Mouse (Mus musculus) hindbrain, embryonic 11.5 days (tissue): Measurements from ENCODE around the gene Trappc12. TPM values are rescaled to one million over a fixed set of nuclear protein-coding genes. Genes with fewer than 3 reads are reported as not detected.
"Not testable (repeated sequence)": the region's sequence is repeated elsewhere in the genome, so short reads cannot be mapped to it uniquely, and the experiment has no call there.

Source experiments
- ATAC-seq: fragments of 200-750 bp; cut with Nextera tagmentation; 2 replicates; pipeline ENCODE4 v1.8.0; 2017; ENCODE audit warnings: mild to moderate bottlenecking, moderate TSS enrichment, moderate library complexity; ENCODE audit not compliant: low FRiP score
- DNase-seq: peaks from one replicate; pipeline ENCODE4 v3.0.0-alpha.2; 2015; ENCODE audit warnings: low spot score
- H3K27ac ChIP-seq: fragments of 300-500 bp; sonication (generic); 2 replicates; pipeline ENCODE4 v1.5.1; 2014; ENCODE audit warnings: mild to moderate bottlenecking, low read depth, low read length
- H3K27me3 ChIP-seq: fragments of 300-500 bp; sonication (generic); 2 replicates; pipeline ENCODE4 v1.6.1; 2014; ENCODE audit warnings: mild to moderate bottlenecking, low read length, moderate library complexity, mixed read lengths; ENCODE audit not compliant: control insufficient read depth, insufficient read depth
- H3K36me3 ChIP-seq: fragments of 300-500 bp; sonication (generic); 2 replicates; pipeline ENCODE4 v1.6.1; 2014; ENCODE audit warnings: mild to moderate bottlenecking, low read length, moderate library complexity, mixed read lengths; ENCODE audit not compliant: control insufficient read depth, insufficient read depth
- H3K4me1 ChIP-seq: fragments of 300-500 bp; sonication (generic); replicated peaks from 2 replicates; pipeline ENCODE4 v1.6.1; 2014; ENCODE audit warnings: low read length, mixed read lengths; ENCODE audit not compliant: control insufficient read depth, insufficient read depth
- H3K4me2 ChIP-seq: fragments of 300-500 bp; sonication (generic); replicated peaks from 2 replicates; pipeline ENCODE4 v1.6.1; 2014; ENCODE audit warnings: mild to moderate bottlenecking, low read depth, low read length
- H3K4me3 ChIP-seq: fragments of 300-500 bp; sonication (generic); 2 replicates; pipeline ENCODE4 v1.5.1; 2014; ENCODE audit warnings: low read depth, low read length
- H3K9ac ChIP-seq: fragments of 300-500 bp; sonication (generic); 2 replicates; pipeline ENCODE4 v1.6.1; 2014; ENCODE audit warnings: low read depth, low read length
- H3K9me3 ChIP-seq: fragments of 300-500 bp; sonication (generic); 2 replicates; pipeline ENCODE4 v1.6.1; 2016; ENCODE audit warnings: low read length; ENCODE audit not compliant: control insufficient read depth
- WGBS: fragments of 180-500 bp; shearing (Covaris S2); extraction: QIAGEN DNeasy Blood & Tissue Kit; methylation state at CpG from one replicate; pipeline ENCODE4 v1.1.7; 2014; 5-methylcytosine and 5-hydroxymethylcytosine counted together
- polyA plus RNA-seq: library from polyadenylated mRNA; unstranded; fragments of >200 nt; fragmentation: Nextera tagmentation; extraction: Ambion mirVana; gene quantifications from 2 replicates; pipeline ENCODE4 v1.2.1, GENCODE M21; 2014

Trappc12 gene
- polyA plus RNA-seq, 1 experiment from 2014 or later = 36.6 TPM

- peak within 1 kb of the TSS; percentile 74 for H3K9ac ChIP-seq
- peak; percentile 82 for ATAC-seq
- peak within 1 kb of the TSS; percentile 83 for H3K4me3 ChIP-seq
- H3K9me3 ChIP-seq = no peaks in the 10 kb centered on the region
- peaks cover 2% of the 10 kb centered on the region; the same call in 1 of the 2 replicates for H3K4me1 ChIP-seq
- H3K27me3 ChIP-seq = no peaks in the 10 kb centered on the region
- 4% methylated on average over 36 of the region's 36 CpGs for WGBS
- no peaks in the 10 kb centered on the region for H3K36me3 ChIP-seq
- H3K27ac ChIP-seq = no peak within 1 kb of the TSS
- H3K4me2 ChIP-seq = peak within 1 kb of the TSS; percentile 90
- DNase-seq = peak; percentile 93
These were observed 1.4 kb upstream of the Trappc12 start, which contains the start of gene Eipr1 for GRCm38 (mm10) chr12:28751508-28752263. Gene Eipr1 (plus strand): TSS chr12:28751803.

DNA sequence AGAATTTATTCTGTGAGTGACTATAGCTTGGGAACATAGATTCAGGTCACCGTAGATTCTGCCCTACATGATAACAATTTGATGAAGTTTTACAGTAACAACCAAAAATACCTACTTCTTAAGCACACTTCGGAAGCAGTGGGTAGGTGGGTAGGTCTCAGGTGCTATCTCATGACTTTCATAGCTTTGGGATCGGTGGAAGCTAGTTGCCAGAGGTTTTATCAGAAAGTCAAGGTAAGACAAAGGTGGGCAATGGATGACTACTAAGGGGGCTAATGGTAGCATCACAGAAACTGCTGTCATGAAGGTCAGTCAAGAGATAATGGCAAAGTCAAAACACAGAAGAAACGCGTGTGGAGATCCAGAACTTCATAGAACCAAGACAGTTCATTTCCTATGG, 604 bp upstream of the Trappc12 start:
- peaks cover 2% of the 10 kb centered on the region; the same call in 1 of the 2 replicates for H3K4me1 ChIP-seq
- H3K27ac ChIP-seq = no peak overlapping the region
- DNase-seq (no peak), ATAC-seq (no peak; the same call in 1 of the 2 replicates)
- no peaks in the 10 kb centered on the region for H3K9me3 ChIP-seq
- 93% methylated on average over 5 of the region's 5 CpGs for WGBS
- no peaks in the 10 kb centered on the region; the same call in 1 of the 2 replicates for H3K36me3 ChIP-seq
- no peak overlapping the region for H3K9ac ChIP-seq
- no peaks in the 10 kb centered on the region for H3K27me3 ChIP-seq
- no peak overlapping the region; the same call in none of the 2 replicates for H3K4me3 ChIP-seq
- H3K4me2 ChIP-seq = no peak overlapping the region

GRCm38 (mm10) chr12:28743328-28743727, 6.9 kb downstream of the Trappc12 start:
- WGBS = 86% methylated on average over 3 of the region's 3 CpGs

DNA sequence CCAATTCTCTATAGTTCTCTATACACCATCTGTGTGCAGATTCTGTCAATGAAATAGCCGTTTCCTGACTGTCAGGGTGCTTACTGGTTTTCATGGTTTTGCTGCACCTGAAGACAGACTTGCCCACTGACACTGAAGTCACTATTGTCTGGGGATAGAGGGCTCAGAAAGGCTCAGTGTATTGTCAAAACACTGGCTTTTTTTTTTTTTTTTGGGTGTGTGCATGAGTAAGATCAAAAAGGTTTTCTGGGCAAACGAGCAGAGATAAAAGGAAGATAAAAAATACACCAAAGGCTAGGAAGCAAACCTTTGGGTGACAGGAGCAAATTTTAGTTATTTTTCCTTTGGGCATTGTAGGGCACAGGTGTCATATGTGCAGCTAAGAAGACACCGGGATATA, 15.0 kb downstream of the Trappc12 start:
- H3K27ac ChIP-seq = no peak overlapping the region
- no peak for ATAC-seq
- no peak overlapping the region for H3K9ac ChIP-seq
- no peak overlapping the region for H3K4me3 ChIP-seq
- 88% methylated on average over 3 of the region's 3 CpGs for WGBS
- H3K36me3 ChIP-seq = no peaks in the 10 kb centered on the region
- H3K9me3 ChIP-seq = no peaks in the 10 kb centered on the region
- H3K4me2 ChIP-seq = no peak overlapping the region
- no peaks in the 10 kb centered on the region for H3K27me3 ChIP-seq
- DNase-seq = no peak
- no peaks in the 10 kb centered on the region for H3K4me1 ChIP-seq

More at GRCm38 (mm10) chr12:28743328-28743727, 6.9 kb downstream of the Trappc12 start:
- ATAC-seq (no peak), DNase-seq (no peak)
- Histone ChIP-seq H3K36me3 (no peaks in the 10 kb centered on the region; the same call in 1 of the 2 replicates), H3K4me1 (no peaks in the 10 kb centered on the region), H3K4me2 (no peak overlapping the region), H3K27ac (no peak overlapping the region), H3K9me3 (no peaks in the 10 kb centered on the region), H3K4me3 (no peak overlapping the region), H3K27me3 (no peaks in the 10 kb centered on the region), H3K9ac (no peak overlapping the region)

- Histone ChIP-seq H3K4me2 (no peak overlapping the region), H3K9me3 (no peaks in the 10 kb centered on the region), H3K27ac (no peak overlapping the region), H3K4me1 (no peaks in the 10 kb centered on the region), H3K4me3 (no peak overlapping the region), H3K27me3 (no peaks in the 10 kb centered on the region), H3K36me3 (no peaks in the 10 kb centered on the region), H3K9ac (no peak overlapping the region)
- ATAC-seq (no peak), DNase-seq (no peak)
- WGBS = 93% methylated on average over 1 of the region's 1 CpGs
These were observed 16.0 kb downstream of the Trappc12 start for GRCm38 (mm10) chr12:28734271-28734670.

DNA sequence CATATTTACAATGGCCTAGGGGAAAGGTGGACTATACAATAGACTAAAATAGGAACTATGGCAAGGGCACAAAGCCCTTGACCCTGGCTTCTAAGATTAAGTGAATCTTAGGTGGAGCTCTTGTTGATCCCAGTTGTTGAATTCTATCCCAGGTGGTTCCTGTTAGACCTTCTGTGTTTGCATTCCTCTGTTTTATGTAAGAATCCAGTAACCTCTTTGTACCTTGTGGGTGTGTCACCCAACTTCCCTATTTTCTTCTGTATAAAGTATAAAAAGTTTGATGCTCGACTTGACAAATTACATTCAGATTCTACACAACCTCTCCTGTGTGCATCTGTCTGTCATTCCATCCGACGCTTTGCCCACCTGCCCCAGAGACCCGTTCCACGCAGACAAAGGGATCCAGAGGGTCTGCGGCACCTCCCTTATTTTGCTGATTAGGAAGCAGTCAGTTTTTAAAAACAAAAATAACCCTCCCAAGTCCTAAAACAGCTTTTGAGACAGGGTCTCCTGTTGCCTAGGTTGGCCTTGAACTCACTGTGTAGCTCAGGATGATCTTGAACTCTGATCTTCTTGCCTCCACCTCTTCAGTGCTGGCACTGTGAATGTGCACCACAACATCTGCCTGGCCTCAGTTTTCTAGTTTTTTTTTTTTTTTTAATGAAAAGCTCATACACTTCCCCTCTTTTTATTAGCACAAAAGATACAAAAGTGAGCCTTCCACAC, 16.6 kb downstream of the Trappc12 start:
- H3K4me2 ChIP-seq, H3K9ac ChIP-seq, ATAC-seq, H3K36me3 ChIP-seq, H3K27me3 ChIP-seq, H3K4me3 ChIP-seq, DNase-seq, H3K27ac ChIP-seq, H3K4me1 ChIP-seq, H3K9me3 ChIP-seq: not testable (repeated sequence)
- 93% methylated on average over 6 of the region's 6 CpGs for WGBS

GRCm38 (mm10) chr12:28732631-28733030, 17.6 kb downstream of the Trappc12 start:
- Histone ChIP-seq H3K9me3 (no peaks in the 10 kb centered on the region), H3K36me3 (no peaks in the 10 kb centered on the region), H3K4me1 (no peaks in the 10 kb centered on the region), H3K27ac (no peak overlapping the region), H3K27me3 (no peaks in the 10 kb centered on the region), H3K4me3 (no peak overlapping the region), H3K9ac (no peak overlapping the region), H3K4me2 (no peak overlapping the region)
- ATAC-seq = no peak
- no peak for DNase-seq
- WGBS = 94% methylated on average over 8 of the region's 8 CpGs

GRCm38 (mm10) chr12:28727061-28727460, 23.2 kb downstream of the Trappc12 start:
- DNase-seq = no peak
- Histone ChIP-seq H3K27ac (no peak overlapping the region), H3K9ac (no peak overlapping the region), H3K9me3 (no peaks in the 10 kb centered on the region), H3K4me2 (no peak overlapping the region), H3K36me3 (no peaks in the 10 kb centered on the region), H3K4me1 (no peaks in the 10 kb centered on the region), H3K4me3 (no peak overlapping the region), H3K27me3 (no peaks in the 10 kb centered on the region)
- no peak for ATAC-seq
- WGBS = 94% methylated on average over 5 of the region's 5 CpGs
